Mouse (Mus musculus): ENCODE results near the gene Trp53i13. TPM values are rescaled to one million over a fixed set of nuclear protein-coding genes. Genes with fewer than 3 reads are reported as not detected.
A peak's percentile ranks its signal among the peaks of the same experiment; 100 is the strongest.

Gene Trp53i13
- polyA plus RNA-seq, 1 experiment from 2014 or later: 10.6 TPM

- H3K4me2 ChIP-seq (ENCODE audit: low read depth, low read length): peak within 1 kb of the TSS; percentile 71
- no peaks in the 10 kb centered on the region for H3K36me3 ChIP-seq (ENCODE audit: control insufficient read depth, insufficient read depth, low read length)
- H3K27ac ChIP-seq (ENCODE audit: low read depth, low read length): peak within 1 kb of the TSS; percentile 92
- peak; percentile 61 for ATAC-seq (ENCODE audit: low read depth)
- H3K9me3 ChIP-seq (ENCODE audit: control insufficient read depth, low read length): no peaks in the 10 kb centered on the region
- no peaks in the 10 kb centered on the region for H3K27me3 ChIP-seq (ENCODE audit: control insufficient read depth, insufficient read depth, low read length)
- under 1% methylated on average over 57 of the region's 87 CpGs for WGBS
- peak within 1 kb of the TSS; percentile 99 for H3K4me3 ChIP-seq (ENCODE audit: low read depth, low read length)
- peak within 1 kb of the TSS; percentile 94 for H3K9ac ChIP-seq (replicated peaks; ENCODE audit: low read depth, low read length)
- H3K4me1 ChIP-seq (ENCODE audit: control insufficient read depth, insufficient read depth, low read length): peaks cover 65% of the 10 kb centered on the region
These were observed 26.1 kb downstream of the Trp53i13 start, which contains the start of gene Ankrd13b for GRCm38 (mm10) chr11:77489591-77490235. Gene Ankrd13b, minus strand, starts transcription at chr11:77489678.

- 3% methylated on average over 35 of the region's 55 CpGs for WGBS
- Histone ChIP-seq H3K27ac (ENCODE audit: low read depth, low read length) (peak overlapping the region; percentile 92), H3K36me3 (ENCODE audit: control insufficient read depth, insufficient read depth, low read length) (no peaks in the 10 kb centered on the region), H3K9me3 (ENCODE audit: control insufficient read depth, low read length) (no peaks in the 10 kb centered on the region), H3K4me3 (ENCODE audit: low read depth, low read length) (peak overlapping the region; percentile 99), H3K9ac (replicated peaks; ENCODE audit: low read depth, low read length) (peak overlapping the region; percentile 94), H3K27me3 (ENCODE audit: control insufficient read depth, insufficient read depth, low read length) (no peaks in the 10 kb centered on the region), H3K4me2 (ENCODE audit: low read depth, low read length) (peak overlapping the region; percentile 71), H3K4me1 (ENCODE audit: control insufficient read depth, insufficient read depth, low read length) (peaks cover 60% of the 10 kb centered on the region)
- no peak for ATAC-seq (ENCODE audit: low read depth)
These were observed 26.8 kb downstream of the Trp53i13 start for GRCm38 (mm10) chr11:77488771-77489581.

- H3K27me3 ChIP-seq (ENCODE audit: control insufficient read depth, insufficient read depth, low read length): no peaks in the 10 kb centered on the region
- peak overlapping the region; percentile 1; the same call in 1 of the 2 replicates for H3K4me3 ChIP-seq (ENCODE audit: low read depth, low read length)
- peaks cover 63% of the 10 kb centered on the region for H3K4me1 ChIP-seq (ENCODE audit: control insufficient read depth, insufficient read depth, low read length)
- no peaks in the 10 kb centered on the region for H3K36me3 ChIP-seq (ENCODE audit: control insufficient read depth, insufficient read depth, low read length)
- peak overlapping the region; percentile 67 for H3K27ac ChIP-seq (ENCODE audit: low read depth, low read length)
- WGBS: 30% methylated on average over 5 of the region's 5 CpGs
- ATAC-seq (ENCODE audit: low read depth): no peak
- H3K9me3 ChIP-seq (ENCODE audit: control insufficient read depth, low read length): no peaks in the 10 kb centered on the region
- peak overlapping the region; percentile 71 for H3K4me2 ChIP-seq (ENCODE audit: low read depth, low read length)
- peak overlapping the region; percentile 32; the same call in 1 of the 2 replicates for H3K9ac ChIP-seq (replicated peaks; ENCODE audit: low read depth, low read length)
These were observed 29.0 kb downstream of the Trp53i13 start for GRCm38 (mm10) chr11:77486798-77487197.

- H3K4me3 ChIP-seq (ENCODE audit: low read depth, low read length): no peak overlapping the region
- H3K4me2 ChIP-seq (ENCODE audit: low read depth, low read length): no peak overlapping the region; the same call in 1 of the 2 replicates
- H3K36me3 ChIP-seq (ENCODE audit: control insufficient read depth, insufficient read depth, low read length): no peaks in the 10 kb centered on the region
- H3K9ac ChIP-seq (replicated peaks; ENCODE audit: low read depth, low read length): no peak overlapping the region
- H3K27me3 ChIP-seq (ENCODE audit: control insufficient read depth, insufficient read depth, low read length): no peaks in the 10 kb centered on the region
- peaks cover 54% of the 10 kb centered on the region for H3K4me1 ChIP-seq (ENCODE audit: control insufficient read depth, insufficient read depth, low read length)
- no peaks in the 10 kb centered on the region for H3K9me3 ChIP-seq (ENCODE audit: control insufficient read depth, low read length)
- 24% methylated on average over 6 of the region's 6 CpGs for WGBS
- H3K27ac ChIP-seq (ENCODE audit: low read depth, low read length): peak overlapping the region; percentile 3; the same call in 1 of the 2 replicates
- ATAC-seq (ENCODE audit: low read depth): no peak
These were observed 30.6 kb downstream of the Trp53i13 start for GRCm38 (mm10) chr11:77485229-77485628.

GRCm38 (mm10) chr11:77483510-77484255, 32.1 kb downstream of the Trp53i13 start:
- H3K9ac ChIP-seq (replicated peaks; ENCODE audit: low read depth, low read length): no peak overlapping the region
- H3K27ac ChIP-seq (ENCODE audit: low read depth, low read length): no peak overlapping the region; the same call in 1 of the 2 replicates
- no peak overlapping the region for H3K4me3 ChIP-seq (ENCODE audit: low read depth, low read length)
- H3K36me3 ChIP-seq (ENCODE audit: control insufficient read depth, insufficient read depth, low read length): no peaks in the 10 kb centered on the region
- H3K27me3 ChIP-seq (ENCODE audit: control insufficient read depth, insufficient read depth, low read length): no peaks in the 10 kb centered on the region
- no peak overlapping the region for H3K4me2 ChIP-seq (ENCODE audit: low read depth, low read length)
- peaks cover 50% of the 10 kb centered on the region for H3K4me1 ChIP-seq (ENCODE audit: control insufficient read depth, insufficient read depth, low read length)
- no peaks in the 10 kb centered on the region for H3K9me3 ChIP-seq (ENCODE audit: control insufficient read depth, low read length)
- 63% methylated on average over 11 of the region's 11 CpGs for WGBS
- no peak for ATAC-seq (ENCODE audit: low read depth)

GRCm38 (mm10) chr11:77483043-77483442, 32.7 kb downstream of the Trp53i13 start:
- no peaks in the 10 kb centered on the region for H3K27me3 ChIP-seq (ENCODE audit: control insufficient read depth, insufficient read depth, low read length)
- WGBS: 58% methylated on average over 3 of the region's 3 CpGs
- H3K4me1 ChIP-seq (ENCODE audit: control insufficient read depth, insufficient read depth, low read length): peaks cover 46% of the 10 kb centered on the region
- no peak overlapping the region for H3K4me2 ChIP-seq (ENCODE audit: low read depth, low read length)
- no peak for ATAC-seq (ENCODE audit: low read depth)
- no peaks in the 10 kb centered on the region for H3K9me3 ChIP-seq (ENCODE audit: control insufficient read depth, low read length)
- no peak overlapping the region for H3K9ac ChIP-seq (replicated peaks; ENCODE audit: low read depth, low read length)
- H3K27ac ChIP-seq (ENCODE audit: low read depth, low read length): no peak overlapping the region
- no peaks in the 10 kb centered on the region for H3K36me3 ChIP-seq (ENCODE audit: control insufficient read depth, insufficient read depth, low read length)
- no peak overlapping the region for H3K4me3 ChIP-seq (ENCODE audit: low read depth, low read length)

GRCm38 (mm10) chr11:77476895-77477294, 38.9 kb downstream of the Trp53i13 start:
- Histone ChIP-seq H3K27ac (ENCODE audit: low read depth, low read length) (no peak overlapping the region), H3K9ac (replicated peaks; ENCODE audit: low read depth, low read length) (no peak overlapping the region), H3K27me3 (ENCODE audit: control insufficient read depth, insufficient read depth, low read length) (no peaks in the 10 kb centered on the region), H3K9me3 (ENCODE audit: control insufficient read depth, low read length) (no peaks in the 10 kb centered on the region), H3K4me2 (ENCODE audit: low read depth, low read length) (no peak overlapping the region), H3K36me3 (ENCODE audit: control insufficient read depth, insufficient read depth, low read length) (peaks cover 34% of the 10 kb centered on the region), H3K4me3 (ENCODE audit: low read depth, low read length) (no peak overlapping the region), H3K4me1 (ENCODE audit: control insufficient read depth, insufficient read depth, low read length) (no peaks in the 10 kb centered on the region)
- 95% methylated on average over 6 of the region's 6 CpGs for WGBS
- no peak for ATAC-seq (ENCODE audit: low read depth)

- no peaks in the 10 kb centered on the region for H3K4me1 ChIP-seq (ENCODE audit: control insufficient read depth, insufficient read depth, low read length)
- no peaks in the 10 kb centered on the region for H3K9me3 ChIP-seq (ENCODE audit: control insufficient read depth, low read length)
- WGBS: 93% methylated on average over 14 of the region's 14 CpGs
- peaks cover 41% of the 10 kb centered on the region for H3K36me3 ChIP-seq (ENCODE audit: control insufficient read depth, insufficient read depth, low read length)
- no peak overlapping the region for H3K27ac ChIP-seq (ENCODE audit: low read depth, low read length)
- H3K27me3 ChIP-seq (ENCODE audit: control insufficient read depth, insufficient read depth, low read length): no peaks in the 10 kb centered on the region
- no peak overlapping the region for H3K4me2 ChIP-seq (ENCODE audit: low read depth, low read length)
- no peak overlapping the region for H3K4me3 ChIP-seq (ENCODE audit: low read depth, low read length)
- no peak for ATAC-seq (ENCODE audit: low read depth)
- no peak overlapping the region for H3K9ac ChIP-seq (replicated peaks; ENCODE audit: low read depth, low read length)
These were observed 39.6 kb downstream of the Trp53i13 start for GRCm38 (mm10) chr11:77476216-77476615.

Measured in neural tube, embryonic 14.5 days (tissue).